Mouse (Mus musculus): ENCODE measurements around the gene Zscan10. TPM values are rescaled to one million over a fixed set of nuclear protein-coding genes. Genes with fewer than 3 reads are reported as not detected.
"Not testable (repeated sequence)": the region's sequence is repeated elsewhere in the genome, so short reads cannot be mapped to it uniquely, and the experiment has no call there.

Zscan10 gene
- polyA plus RNA-seq, 1 experiment from 2014 or later: 0.32 TPM

DNA sequence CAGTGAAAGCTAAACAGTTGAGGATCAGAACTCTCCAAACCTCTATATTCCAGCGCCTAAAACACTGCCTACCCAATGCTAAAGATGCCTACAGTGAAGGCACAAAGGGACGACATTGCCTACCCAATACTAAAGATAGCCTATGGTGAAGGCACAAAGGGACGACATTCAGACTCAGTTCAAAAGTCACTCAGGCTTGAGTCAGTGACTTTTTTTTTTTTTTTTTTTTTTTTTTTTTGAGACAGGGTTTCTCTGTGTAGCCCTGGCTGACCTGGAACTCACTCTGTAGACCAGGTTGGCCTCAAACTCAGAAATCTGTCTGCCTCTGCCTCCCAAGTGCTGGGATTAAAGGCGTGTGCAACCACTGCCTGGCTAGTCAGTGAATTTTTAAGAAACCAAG, 5.5 kb upstream of the Zscan10 start:
- not testable (repeated sequence) for ATAC-seq (ENCODE audit: low FRiP score, low read depth); H3K36me3 ChIP-seq; H3K4me2 ChIP-seq (replicated peaks); H3K27me3 ChIP-seq (replicated peaks); H3K27ac ChIP-seq; H3K9ac ChIP-seq; H3K9me3 ChIP-seq; H3K4me3 ChIP-seq
- 77% methylated on average over 4 of the region's 4 CpGs for WGBS
- H3K4me1 ChIP-seq: peaks cover 13% of the 10 kb centered on the region

DNA sequence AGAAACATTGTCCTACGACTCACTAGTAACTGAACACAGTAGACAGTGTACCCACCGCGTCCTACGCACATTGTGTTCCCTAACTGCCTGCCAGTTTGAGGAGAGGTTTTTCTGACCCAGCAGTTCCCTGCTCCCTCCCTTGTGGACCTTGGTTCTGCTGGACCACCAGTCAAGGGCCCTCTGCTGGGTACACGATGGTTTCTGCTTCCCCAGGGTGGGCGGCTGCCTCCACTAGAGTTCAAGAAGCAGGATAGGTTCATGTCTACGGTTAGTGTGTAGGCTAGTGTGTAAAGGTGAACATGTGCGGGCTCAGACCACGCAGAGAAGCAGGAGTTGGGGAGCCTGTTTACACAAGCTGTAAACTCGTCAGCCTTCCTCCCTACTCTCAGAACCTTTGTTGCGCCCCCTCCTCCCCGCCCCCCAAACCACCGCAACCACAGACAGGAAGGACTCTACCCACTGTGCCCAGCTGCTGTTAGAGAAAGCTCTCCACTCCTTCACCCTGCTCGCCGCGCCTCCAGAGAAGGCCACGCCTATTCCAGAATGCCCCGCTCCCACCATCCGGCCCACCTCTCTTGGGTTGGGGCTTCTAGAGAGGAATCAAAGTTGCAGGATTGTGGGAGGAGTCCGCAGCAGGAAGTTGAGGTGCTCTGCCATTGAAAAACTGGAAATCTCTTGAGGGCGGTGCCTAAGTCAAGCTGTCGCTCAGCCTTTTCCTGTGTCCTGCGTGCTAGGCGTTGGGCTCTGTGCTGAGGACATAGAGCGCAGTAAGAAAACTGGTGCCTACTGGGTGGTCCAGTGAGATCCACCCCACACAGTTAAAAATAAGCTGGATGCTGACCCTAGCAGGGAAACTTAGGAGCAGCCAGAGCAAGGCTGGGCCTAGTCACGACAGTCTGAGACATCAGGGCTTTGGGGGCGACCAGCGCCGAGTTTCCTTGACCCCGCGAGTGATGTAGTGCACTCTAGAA, 1.8 kb upstream of the Zscan10 start, which contains the start of gene Zfp13:
Gene Zfp13, minus strand, starts transcription at position 906 of the 971 bp plus-strand sequence.
- 12% methylated on average over 31 of the region's 31 CpGs for WGBS
- Histone ChIP-seq H3K4me3 (peak within 1 kb of the TSS; percentile 36), H3K9ac (0 out of 2 replicates have a peak within 1 kb of the TSS, but pooled peaks have one; percentile 40), H3K27me3 (replicated peaks) (no peaks in the 10 kb centered on the region), H3K4me1 (peaks cover 13% of the 10 kb centered on the region), H3K27ac (no peak within 1 kb of the TSS), H3K36me3 (no peaks in the 10 kb centered on the region), H3K4me2 (replicated peaks) (peak within 1 kb of the TSS; percentile 65), H3K9me3 (no peaks in the 10 kb centered on the region)
- ATAC-seq (ENCODE audit: low FRiP score, low read depth): peak; percentile 89

DNA sequence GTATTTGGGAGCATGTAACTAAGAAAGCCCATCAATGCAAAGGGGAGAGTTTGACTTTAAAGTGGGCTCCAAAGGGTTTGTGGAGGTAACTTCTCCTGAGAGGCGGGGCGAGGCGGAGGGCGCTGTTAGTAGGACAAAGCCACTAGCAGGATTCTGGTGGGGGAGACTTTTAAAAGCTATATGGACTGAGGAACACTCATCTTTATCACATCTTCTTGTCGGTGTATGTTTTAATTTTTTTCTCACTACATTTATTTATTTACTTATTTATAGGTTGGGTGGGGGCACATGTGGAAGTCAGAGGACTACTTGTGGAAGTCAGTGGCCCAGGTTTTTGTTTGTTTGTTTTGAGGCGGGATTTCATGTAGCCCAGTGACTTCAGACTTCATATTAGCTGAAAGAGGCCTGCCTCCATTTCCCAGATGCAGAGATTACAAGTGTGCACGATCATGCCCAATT, 1.0 kb upstream of the Zscan10 start:
- Histone ChIP-seq H3K36me3 (no peaks in the 10 kb centered on the region), H3K9ac (0 out of 2 replicates have a peak overlapping the region, but pooled peaks have one; percentile 40), H3K9me3 (no peaks in the 10 kb centered on the region), H3K27ac (no peak overlapping the region), H3K4me1 (peaks cover 13% of the 10 kb centered on the region), H3K27me3 (replicated peaks) (no peaks in the 10 kb centered on the region), H3K4me2 (replicated peaks) (peak overlapping the region; percentile 65), H3K4me3 (peak overlapping the region; percentile 36)
- ATAC-seq (ENCODE audit: low FRiP score, low read depth): no peak
- WGBS: 48% methylated on average over 7 of the region's 7 CpGs

DNA sequence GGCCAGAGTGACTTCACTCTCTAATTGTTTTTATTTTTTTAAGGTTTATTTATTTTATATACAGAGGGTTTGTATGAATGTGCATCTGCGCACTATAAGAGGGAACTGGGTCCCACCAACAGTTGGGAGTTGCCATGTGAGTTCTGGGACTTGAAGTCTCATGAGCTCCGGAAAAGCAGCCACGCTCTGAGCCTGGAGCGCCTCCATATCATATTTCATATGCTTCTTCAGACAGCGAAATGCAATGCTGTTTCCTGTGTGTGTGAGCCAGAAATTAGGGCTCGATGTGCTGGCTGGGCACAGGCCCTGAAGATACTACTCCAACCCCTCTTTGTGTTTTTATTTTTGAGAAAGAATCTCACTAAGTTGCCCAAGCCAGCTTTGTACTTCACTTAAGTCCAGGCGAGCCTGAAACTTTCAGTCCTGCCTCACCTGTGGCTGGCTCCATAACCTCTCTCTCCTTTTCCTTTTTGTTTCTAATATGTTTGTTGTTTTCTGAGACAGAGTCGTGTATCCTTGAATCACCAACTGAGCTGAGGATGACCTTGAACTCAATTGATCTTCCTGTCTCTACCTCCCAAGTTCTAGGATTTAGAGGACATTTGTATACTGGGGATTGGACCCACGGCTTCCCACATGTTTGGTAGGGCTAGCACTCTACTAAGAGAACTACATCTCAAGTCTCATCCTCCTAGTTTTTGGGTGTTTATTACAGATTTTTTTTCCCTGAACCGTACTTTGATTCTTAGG, 1.4 kb downstream of the Zscan10 start:
- ATAC-seq (ENCODE audit: low FRiP score, low read depth): no peak
- H3K4me2 ChIP-seq (replicated peaks): no peak overlapping the region
- H3K36me3 ChIP-seq: no peaks in the 10 kb centered on the region
- H3K9me3 ChIP-seq: no peaks in the 10 kb centered on the region
- H3K9ac ChIP-seq: no peak overlapping the region
- 52% methylated on average over 10 of the region's 10 CpGs for WGBS
- no peak overlapping the region for H3K4me3 ChIP-seq
- H3K4me1 ChIP-seq: peaks cover 13% of the 10 kb centered on the region
- no peak overlapping the region for H3K27ac ChIP-seq
- H3K27me3 ChIP-seq (replicated peaks): no peaks in the 10 kb centered on the region

DNA sequence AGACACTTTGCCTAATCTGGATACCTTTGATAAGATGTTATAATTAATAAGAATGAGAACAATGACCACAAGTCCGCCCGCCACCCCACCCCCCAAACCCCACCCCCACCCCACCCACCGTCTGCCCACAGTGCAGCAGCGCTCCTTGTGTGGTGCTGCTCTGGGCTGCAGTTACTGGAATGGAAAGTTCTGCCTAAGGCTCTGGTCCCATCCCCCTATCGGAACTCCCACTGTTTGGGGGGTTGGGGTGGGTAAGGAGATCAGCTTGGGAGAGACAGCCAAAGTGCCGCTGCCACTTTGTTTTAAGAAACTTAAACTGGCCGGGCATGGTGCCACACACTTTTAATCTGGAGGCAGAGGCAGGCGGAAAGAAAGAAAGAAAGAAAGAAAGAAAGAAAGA, 2.4 kb downstream of the Zscan10 start:
- WGBS: 24% methylated on average over 8 of the region's 8 CpGs
- ATAC-seq (ENCODE audit: low FRiP score, low read depth): no peak

DNA sequence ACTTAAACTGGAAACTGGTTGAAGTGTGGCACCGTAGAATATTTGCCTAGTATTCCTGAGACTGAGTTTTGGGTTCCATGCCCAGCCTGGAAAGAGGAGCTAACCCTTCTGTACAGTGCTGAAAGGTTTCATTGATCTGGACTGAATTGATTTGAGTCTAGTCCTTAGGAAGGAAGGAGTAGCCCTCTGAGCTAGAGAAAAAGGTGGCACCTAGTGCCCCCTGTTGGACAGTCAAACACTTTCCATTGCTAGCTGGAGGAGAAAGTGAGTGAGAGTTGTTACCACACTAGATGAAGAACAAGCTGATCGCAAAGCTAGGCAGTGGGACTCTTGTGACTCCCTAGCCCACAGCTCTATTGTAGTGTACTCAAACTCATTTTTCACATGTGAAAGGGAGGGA, 2.9 kb downstream of the Zscan10 start:
- H3K4me3 ChIP-seq: no peak overlapping the region
- WGBS: 71% methylated on average over 2 of the region's 2 CpGs

More for the DNA sequence above, 2.4 kb downstream of the Zscan10 start:
- Histone ChIP-seq H3K4me2 (replicated peaks) (no peak overlapping the region), H3K27me3 (replicated peaks) (no peaks in the 10 kb centered on the region), H3K9me3 (no peaks in the 10 kb centered on the region), H3K4me3 (no peak overlapping the region), H3K36me3 (no peaks in the 10 kb centered on the region), H3K4me1 (peaks cover 13% of the 10 kb centered on the region), H3K9ac (no peak overlapping the region), H3K27ac (no peak overlapping the region)

DNA sequence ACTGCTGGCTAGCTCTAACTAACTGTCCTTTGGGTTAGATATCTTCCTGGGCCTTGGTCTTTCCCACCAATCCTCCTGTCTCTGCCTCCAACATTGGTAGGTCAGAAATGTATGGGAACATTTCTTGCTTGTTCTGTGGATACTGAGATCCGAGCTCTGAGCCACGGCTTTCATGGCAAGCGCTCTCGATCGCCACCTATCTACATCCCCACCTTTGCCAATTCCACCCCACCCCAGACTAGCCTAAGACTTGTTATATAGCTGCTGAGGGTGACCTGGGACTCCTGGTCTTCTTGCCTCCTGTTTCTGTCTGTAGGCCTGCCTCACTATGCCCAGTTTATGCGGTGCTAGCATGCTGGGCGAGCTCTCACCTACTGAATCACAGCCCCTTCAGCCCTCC, 3.7 kb downstream of the Zscan10 start:
- no peak overlapping the region for H3K4me2 ChIP-seq (replicated peaks)
- H3K36me3 ChIP-seq: no peaks in the 10 kb centered on the region
- no peak overlapping the region for H3K4me3 ChIP-seq
- ATAC-seq (ENCODE audit: low FRiP score, low read depth): no peak
- H3K4me1 ChIP-seq: peaks cover 2% of the 10 kb centered on the region; the same call in 1 of the 2 replicates
- H3K27ac ChIP-seq: no peak overlapping the region
- WGBS: 84% methylated on average over 7 of the region's 7 CpGs
- H3K9ac ChIP-seq: no peak overlapping the region
- no peaks in the 10 kb centered on the region for H3K27me3 ChIP-seq (replicated peaks)
- H3K9me3 ChIP-seq: no peaks in the 10 kb centered on the region

More for the DNA sequence above, 2.9 kb downstream of the Zscan10 start:
- no peak for ATAC-seq (ENCODE audit: low FRiP score, low read depth)
- Histone ChIP-seq H3K27me3 (replicated peaks) (no peaks in the 10 kb centered on the region), H3K9me3 (no peaks in the 10 kb centered on the region), H3K9ac (no peak overlapping the region), H3K27ac (no peak overlapping the region), H3K36me3 (no peaks in the 10 kb centered on the region), H3K4me2 (replicated peaks) (no peak overlapping the region), H3K4me1 (peaks cover 9% of the 10 kb centered on the region)

DNA sequence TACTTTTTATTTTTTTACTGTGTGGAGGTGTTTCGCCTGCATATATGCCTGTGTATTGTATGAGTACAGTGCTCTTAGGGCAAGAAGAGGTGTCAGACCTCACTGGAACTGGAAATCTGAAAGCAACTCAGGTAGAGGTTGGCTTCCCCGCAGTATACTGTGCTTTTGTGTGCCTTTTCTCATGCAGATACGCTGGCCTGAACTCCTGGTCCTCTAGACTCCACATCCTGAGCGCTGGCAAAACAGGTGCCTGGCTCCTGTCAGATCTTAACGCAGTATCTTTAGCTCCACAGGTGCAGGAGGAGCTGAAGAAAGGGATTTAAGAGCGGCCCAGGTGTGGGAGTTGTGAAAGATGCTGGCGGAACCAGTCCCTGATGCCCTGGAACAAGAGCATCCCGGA, 4.6 kb downstream of the Zscan10 start:
- Histone ChIP-seq H3K4me3 (no peak overlapping the region), H3K9ac (no peak overlapping the region), H3K9me3 (no peaks in the 10 kb centered on the region), H3K36me3 (no peaks in the 10 kb centered on the region), H3K4me2 (replicated peaks) (no peak overlapping the region), H3K27ac (no peak overlapping the region), H3K4me1 (no peaks in the 10 kb centered on the region), H3K27me3 (replicated peaks) (no peaks in the 10 kb centered on the region)
- no peak for ATAC-seq (ENCODE audit: low FRiP score, low read depth)
- WGBS: 84% methylated on average over 8 of the region's 8 CpGs

DNA sequence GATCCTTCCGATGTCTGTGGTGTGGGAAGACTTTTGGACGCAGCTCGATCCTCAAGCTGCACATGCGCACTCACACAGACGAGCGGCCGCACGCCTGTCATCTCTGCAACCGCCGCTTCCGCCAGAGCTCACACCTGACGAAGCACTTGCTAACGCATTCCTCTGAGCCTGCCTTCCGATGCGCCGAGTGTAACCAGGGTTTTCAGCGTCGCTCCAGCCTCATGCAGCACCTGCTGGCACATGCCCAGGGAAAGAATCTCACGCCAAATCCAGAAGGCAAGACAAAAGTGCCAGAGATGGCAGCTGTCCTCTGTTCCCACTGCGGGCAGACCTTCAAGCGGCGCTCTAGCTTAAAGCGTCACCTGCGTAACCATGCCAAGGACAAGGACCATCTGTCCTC, 9.0 kb downstream of the Zscan10 start:
- Histone ChIP-seq H3K27ac (no peak overlapping the region), H3K4me2 (replicated peaks) (no peak overlapping the region), H3K4me1 (no peaks in the 10 kb centered on the region), H3K9ac (no peak overlapping the region), H3K27me3 (replicated peaks) (no peaks in the 10 kb centered on the region), H3K9me3 (no peaks in the 10 kb centered on the region), H3K36me3 (no peaks in the 10 kb centered on the region), H3K4me3 (no peak overlapping the region)
- ATAC-seq (ENCODE audit: low FRiP score, low read depth): no peak
- 95% methylated on average over 24 of the region's 24 CpGs for WGBS

DNA sequence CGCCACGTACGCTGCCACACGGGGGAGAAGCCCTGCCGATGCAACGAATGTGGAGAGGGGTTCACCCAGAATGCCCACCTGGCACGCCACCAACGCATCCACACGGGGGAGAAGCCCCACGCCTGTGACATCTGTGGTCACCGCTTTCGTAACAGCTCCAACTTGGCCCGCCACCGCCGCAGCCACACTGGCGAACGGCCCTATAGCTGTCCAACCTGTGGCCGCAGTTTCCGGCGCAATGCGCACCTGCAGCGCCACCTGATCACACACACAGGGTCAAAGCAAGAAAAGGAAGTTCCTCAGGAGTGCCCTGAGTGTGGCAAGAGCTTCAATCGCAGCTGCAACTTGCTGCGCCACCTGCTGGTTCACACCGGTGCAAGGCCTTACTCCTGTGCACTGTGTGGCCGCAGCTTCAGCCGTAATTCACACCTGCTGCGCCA, 9.7 kb downstream of the Zscan10 start:
- WGBS: 88% methylated on average over 28 of the region's 28 CpGs
- Histone ChIP-seq H3K27ac (no peak overlapping the region), H3K4me2 (replicated peaks) (no peak overlapping the region), H3K9me3 (no peaks in the 10 kb centered on the region), H3K9ac (no peak overlapping the region), H3K4me3 (no peak overlapping the region), H3K27me3 (replicated peaks) (no peaks in the 10 kb centered on the region), H3K36me3 (no peaks in the 10 kb centered on the region), H3K4me1 (no peaks in the 10 kb centered on the region)
- ATAC-seq (ENCODE audit: low FRiP score, low read depth): no peak

DNA sequence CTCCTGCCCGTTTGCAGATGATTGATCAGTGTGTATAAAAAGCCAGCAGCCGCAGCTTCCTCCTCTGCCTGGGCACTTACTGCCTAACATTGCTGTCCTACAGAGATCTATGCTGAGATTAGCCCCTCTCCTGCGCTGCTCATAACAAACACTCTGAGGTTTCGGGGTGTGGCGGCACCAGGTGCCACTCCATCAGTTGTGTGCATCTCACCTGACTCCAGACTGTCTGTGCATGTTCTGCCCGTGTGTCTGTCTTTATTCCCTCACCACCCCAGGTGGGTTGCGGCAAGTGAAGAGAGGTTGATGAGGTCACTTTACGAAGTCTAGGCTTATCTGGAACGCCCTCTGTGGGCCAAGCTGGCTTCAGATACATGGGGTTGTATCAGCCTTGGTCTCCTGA, 16.4 kb downstream of the Zscan10 start:
- no peaks in the 10 kb centered on the region for H3K27me3 ChIP-seq (replicated peaks)
- no peak overlapping the region for H3K9ac ChIP-seq
- WGBS: 61% methylated on average over 9 of the region's 9 CpGs
- H3K27ac ChIP-seq: no peak overlapping the region
- H3K36me3 ChIP-seq: no peaks in the 10 kb centered on the region
- no peaks in the 10 kb centered on the region for H3K9me3 ChIP-seq
- H3K4me2 ChIP-seq (replicated peaks): no peak overlapping the region
- H3K4me1 ChIP-seq: no peaks in the 10 kb centered on the region
- no peak overlapping the region for H3K4me3 ChIP-seq
- ATAC-seq (ENCODE audit: low FRiP score, low read depth): no peak

DNA sequence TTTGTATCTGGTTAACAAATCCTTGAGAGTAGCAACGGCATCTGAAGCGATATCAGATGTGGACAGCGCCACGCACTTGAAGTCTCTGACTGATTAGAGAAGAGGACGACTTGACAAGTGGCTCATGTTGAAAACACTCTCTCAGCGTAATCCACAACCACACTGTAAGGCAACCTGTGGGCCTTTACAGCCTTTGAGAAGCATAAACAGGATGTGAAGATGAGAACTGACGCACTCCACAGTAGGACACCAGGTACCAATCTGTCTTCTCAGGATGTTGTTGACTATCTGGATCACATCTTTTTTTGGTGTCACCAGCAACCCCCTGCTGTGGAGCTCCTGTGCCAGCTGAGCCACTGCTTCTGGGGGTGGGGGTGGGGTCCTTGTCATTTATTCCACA, 19.7 kb downstream of the Zscan10 start:
- Histone ChIP-seq H3K4me1 (no peaks in the 10 kb centered on the region), H3K27me3 (replicated peaks) (no peaks in the 10 kb centered on the region), H3K27ac (no peak overlapping the region), H3K9ac (no peak overlapping the region), H3K36me3 (no peaks in the 10 kb centered on the region), H3K4me2 (replicated peaks) (no peak overlapping the region), H3K4me3 (no peak overlapping the region), H3K9me3 (no peaks in the 10 kb centered on the region)
- 86% methylated on average over 7 of the region's 7 CpGs for WGBS
- ATAC-seq (ENCODE audit: low FRiP score, low read depth): no peak
